Mouse (Mus musculus): Measurements from ENCODE around the gene Ager. TPM values are rescaled to one million over a fixed set of nuclear protein-coding genes. Genes with fewer than 3 reads are reported as not detected.

Gene Ager
- polyA plus RNA-seq, 1 experiment, result 2.5 TPM

DNA sequence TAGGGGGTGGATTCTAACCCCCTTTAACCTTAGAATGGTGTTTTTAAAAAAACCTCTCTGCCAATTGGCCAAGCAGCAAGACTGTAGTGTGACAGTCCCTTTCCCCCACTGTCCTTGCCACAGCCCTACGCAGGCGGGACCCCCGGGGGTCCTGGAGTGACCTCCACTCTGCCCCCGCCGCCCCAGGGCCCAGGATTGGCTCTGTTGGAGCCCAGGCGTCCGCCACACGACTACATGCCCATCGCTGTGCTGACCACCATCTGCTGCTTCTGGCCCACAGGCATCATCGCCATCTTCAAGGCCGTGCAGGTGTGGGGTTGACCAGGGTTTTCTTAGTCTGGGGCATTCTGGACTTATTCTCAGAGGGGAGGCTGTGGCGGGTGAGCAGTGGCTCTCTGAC is 34.0 kb downstream of the Ager start:
- TF ChIP-seq EP300 (IDR thresholded peaks at IDR 0.05; ENCODE audit: insufficient read depth, low read depth, low read length) (no peak), POLR2A (IDR thresholded peaks at IDR 0.05; ENCODE audit: insufficient read depth, low read length) (no peak), CTCF (IDR thresholded peaks at IDR 0.05; ENCODE audit: low read depth, low read length) (no peak)
- Histone ChIP-seq H3K27ac (ENCODE audit: insufficient read depth, low read length) (no peak overlapping the region), H3K9ac (ENCODE audit: low read depth, poor library complexity, severe bottlenecking) (peak overlapping the region; percentile 20; the same call in 1 of the 2 replicates), H3K27me3 (ENCODE audit: control insufficient read depth, insufficient read depth, low read length, poor library complexity, severe bottlenecking) (peaks cover 4% of the 10 kb centered on the region; the same call in 1 of the 2 replicates), H3K36me3 (ENCODE audit: control insufficient read depth, insufficient read depth, low read length, poor library complexity, severe bottlenecking) (no peaks in the 10 kb centered on the region), H3K9me3 (replicated peaks; ENCODE audit: control insufficient read depth, insufficient read depth, low read length, poor library complexity, severe bottlenecking) (no peaks in the 10 kb centered on the region), H3K4me1 (ENCODE audit: control insufficient read depth, insufficient read depth, low read length) (no peaks in the 10 kb centered on the region), H3K4me3 (ENCODE audit: low read depth, low read length) (peak overlapping the region; percentile 43)

DNA sequence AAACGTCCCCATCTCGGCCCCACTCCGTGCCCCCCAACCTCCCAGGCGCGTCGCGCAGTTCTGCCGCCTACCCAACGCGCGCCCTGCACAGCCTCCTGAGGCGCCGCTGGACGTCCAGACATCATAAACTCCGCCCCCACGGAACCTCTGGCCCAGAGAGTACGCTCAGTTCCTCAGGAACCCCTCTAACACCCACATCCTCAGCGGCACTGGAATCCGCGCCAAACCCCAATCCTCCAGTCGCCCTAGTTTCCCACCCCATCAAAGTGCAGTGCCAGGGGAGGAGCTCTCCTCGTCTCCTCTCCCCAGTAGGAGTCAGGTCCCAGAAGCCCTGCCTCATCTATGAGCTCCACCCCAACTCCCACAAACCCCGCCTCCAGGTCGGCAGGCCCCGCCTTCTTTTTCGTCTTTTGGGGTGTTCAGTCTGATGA is 34.6 kb downstream of the Ager start:
- H3K36me3 ChIP-seq (ENCODE audit: control insufficient read depth, insufficient read depth, low read length, poor library complexity, severe bottlenecking), result no peaks in the 10 kb centered on the region
- H3K27ac ChIP-seq (ENCODE audit: insufficient read depth, low read length), result no peak overlapping the region
- H3K27me3 ChIP-seq (ENCODE audit: control insufficient read depth, insufficient read depth, low read length, poor library complexity, severe bottlenecking), result peaks cover 4% of the 10 kb centered on the region; the same call in 1 of the 2 replicates
- no peaks in the 10 kb centered on the region for H3K9me3 ChIP-seq (replicated peaks; ENCODE audit: control insufficient read depth, insufficient read depth, low read length, poor library complexity, severe bottlenecking)
- TF ChIP-seq CTCF (IDR thresholded peaks at IDR 0.05; ENCODE audit: low read depth, low read length), result no peak
- TF ChIP-seq POLR2A (IDR thresholded peaks at IDR 0.05; ENCODE audit: insufficient read depth, low read length), result peak; percentile 35
- peak overlapping the region; percentile 75 for H3K4me3 ChIP-seq (ENCODE audit: low read depth, low read length)
- no peaks in the 10 kb centered on the region for H3K4me1 ChIP-seq (ENCODE audit: control insufficient read depth, insufficient read depth, low read length)
- peak overlapping the region; percentile 31 for H3K9ac ChIP-seq (ENCODE audit: low read depth, poor library complexity, severe bottlenecking)

DNA sequence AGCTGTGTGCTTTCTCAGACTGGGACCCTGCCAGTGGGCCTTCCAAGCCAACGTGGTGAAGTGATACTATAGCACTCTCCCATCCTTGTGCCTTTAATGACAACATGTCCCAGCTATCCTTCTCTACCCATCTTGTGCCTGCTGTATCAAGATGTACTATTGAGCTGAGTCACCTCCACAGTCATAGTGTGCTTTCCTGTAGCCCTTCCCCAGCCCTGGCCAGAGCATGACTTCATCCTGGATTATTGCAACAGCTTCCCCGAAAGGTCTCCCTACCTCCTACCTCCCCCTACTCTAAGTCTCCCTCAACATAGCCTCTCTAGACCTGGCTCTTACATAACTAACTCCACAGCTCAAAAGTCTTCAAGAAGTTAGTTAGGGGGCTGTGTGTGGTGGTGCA is 38.0 kb downstream of the Ager start:
- TF ChIP-seq CTCF (IDR thresholded peaks at IDR 0.05; ENCODE audit: low read depth, low read length), result no peak
- TF ChIP-seq EP300 (IDR thresholded peaks at IDR 0.05; ENCODE audit: insufficient read depth, low read depth, low read length), result no peak
- TF ChIP-seq POLR2A (IDR thresholded peaks at IDR 0.05; ENCODE audit: insufficient read depth, low read length), result no peak
- Histone ChIP-seq H3K4me1 (ENCODE audit: control insufficient read depth, insufficient read depth, low read length) (no peaks in the 10 kb centered on the region), H3K27ac (ENCODE audit: insufficient read depth, low read length) (no peak overlapping the region), H3K9me3 (replicated peaks; ENCODE audit: control insufficient read depth, insufficient read depth, low read length, poor library complexity, severe bottlenecking) (no peaks in the 10 kb centered on the region), H3K27me3 (ENCODE audit: control insufficient read depth, insufficient read depth, low read length, poor library complexity, severe bottlenecking) (peaks cover 2% of the 10 kb centered on the region; the same call in 1 of the 2 replicates), H3K36me3 (ENCODE audit: control insufficient read depth, insufficient read depth, low read length, poor library complexity, severe bottlenecking) (no peaks in the 10 kb centered on the region), H3K9ac (ENCODE audit: low read depth, poor library complexity, severe bottlenecking) (no peak overlapping the region), H3K4me3 (ENCODE audit: low read depth, low read length) (no peak overlapping the region)

DNA sequence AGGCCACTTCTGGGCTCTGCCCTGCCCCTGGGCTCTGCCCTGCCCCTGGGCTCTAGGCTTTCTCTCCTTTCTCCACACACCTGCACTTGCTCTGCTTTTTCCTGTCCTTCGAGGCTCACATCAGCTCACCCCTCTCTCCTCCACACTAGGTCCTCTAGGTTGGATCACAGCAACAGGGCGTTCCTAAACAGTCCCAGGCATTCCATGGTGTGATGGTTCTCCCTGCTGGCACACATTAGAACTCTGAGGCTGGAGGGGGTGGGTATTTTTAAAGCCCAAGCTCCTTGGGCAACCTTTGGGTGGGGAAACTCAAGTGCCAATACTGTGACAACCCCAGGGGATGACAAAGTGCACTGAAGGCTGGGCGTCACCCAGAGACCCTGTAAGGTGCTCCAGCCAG is 39.8 kb downstream of the Ager start:
- Histone ChIP-seq H3K4me3 (ENCODE audit: low read depth, low read length) (no peak overlapping the region), H3K36me3 (ENCODE audit: control insufficient read depth, insufficient read depth, low read length, poor library complexity, severe bottlenecking) (no peaks in the 10 kb centered on the region), H3K9me3 (replicated peaks; ENCODE audit: control insufficient read depth, insufficient read depth, low read length, poor library complexity, severe bottlenecking) (no peaks in the 10 kb centered on the region), H3K4me1 (ENCODE audit: control insufficient read depth, insufficient read depth, low read length) (no peaks in the 10 kb centered on the region), H3K27me3 (ENCODE audit: control insufficient read depth, insufficient read depth, low read length, poor library complexity, severe bottlenecking) (no peaks in the 10 kb centered on the region), H3K27ac (ENCODE audit: insufficient read depth, low read length) (no peak overlapping the region), H3K9ac (ENCODE audit: low read depth, poor library complexity, severe bottlenecking) (no peak overlapping the region)
- no peak for TF ChIP-seq CTCF (IDR thresholded peaks at IDR 0.05; ENCODE audit: low read depth, low read length)
- TF ChIP-seq EP300 (IDR thresholded peaks at IDR 0.05; ENCODE audit: insufficient read depth, low read depth, low read length), result no peak
- TF ChIP-seq POLR2A (IDR thresholded peaks at IDR 0.05; ENCODE audit: insufficient read depth, low read length), result no peak

DNA sequence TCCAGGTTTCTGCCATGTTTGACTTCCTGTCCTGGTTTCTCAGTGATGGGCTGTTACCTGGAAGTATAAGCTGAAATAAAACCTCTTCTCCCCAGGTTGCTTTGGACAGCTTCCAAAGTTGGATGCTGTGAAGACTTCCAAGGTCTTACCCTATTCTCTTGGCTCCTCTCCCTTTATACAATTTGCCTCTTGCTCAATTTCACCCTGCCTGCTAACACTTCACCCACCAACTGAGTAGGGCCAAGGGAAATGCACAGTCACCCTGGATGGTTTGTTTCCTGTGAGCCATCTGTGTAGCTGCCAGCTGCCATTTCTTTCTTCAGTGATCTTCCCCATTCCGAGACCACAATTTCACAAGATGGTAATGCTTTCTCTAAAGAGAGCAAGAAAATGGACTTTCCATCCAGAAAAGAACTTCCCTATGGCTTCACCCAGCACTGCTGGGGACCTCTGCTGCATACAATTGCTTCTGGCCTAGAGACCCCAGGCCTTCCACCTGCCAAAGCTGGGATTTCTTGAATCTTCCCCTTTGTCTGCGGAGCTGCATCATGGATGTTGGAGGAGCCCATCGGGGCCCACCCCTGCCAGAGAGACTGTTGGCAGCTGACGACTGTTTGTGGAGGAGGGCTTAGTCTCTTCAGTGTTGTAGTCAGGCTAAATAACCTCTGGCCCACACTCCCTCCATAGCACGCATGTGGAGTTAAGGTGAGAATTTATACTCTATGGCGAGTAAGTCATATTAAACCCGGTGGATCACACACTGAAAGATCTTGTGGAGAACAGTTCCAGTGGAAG is 42.0 kb downstream of the Ager start:
- TF ChIP-seq EP300 (IDR thresholded peaks at IDR 0.05; ENCODE audit: insufficient read depth, low read depth, low read length), result no peak
- TF ChIP-seq CTCF (IDR thresholded peaks at IDR 0.05; ENCODE audit: low read depth, low read length), result no peak
- TF ChIP-seq POLR2A (IDR thresholded peaks at IDR 0.05; ENCODE audit: insufficient read depth, low read length), result no peak
- H3K27me3 ChIP-seq (ENCODE audit: control insufficient read depth, insufficient read depth, low read length, poor library complexity, severe bottlenecking), result no peaks in the 10 kb centered on the region

More for the DNA sequence above, 42.0 kb downstream of the Ager start:
- no peaks in the 10 kb centered on the region for H3K9me3 ChIP-seq (replicated peaks; ENCODE audit: control insufficient read depth, insufficient read depth, low read length, poor library complexity, severe bottlenecking)
- H3K4me1 ChIP-seq (ENCODE audit: control insufficient read depth, insufficient read depth, low read length), result no peaks in the 10 kb centered on the region
- H3K36me3 ChIP-seq (ENCODE audit: control insufficient read depth, insufficient read depth, low read length, poor library complexity, severe bottlenecking), result no peaks in the 10 kb centered on the region
- H3K9ac ChIP-seq (ENCODE audit: low read depth, poor library complexity, severe bottlenecking), result no peak overlapping the region
- H3K4me3 ChIP-seq (ENCODE audit: low read depth, low read length), result no peak overlapping the region
- H3K27ac ChIP-seq (ENCODE audit: insufficient read depth, low read length), result no peak overlapping the region
